Mouse (Mus musculus) cerebellum, adult 18-20 months (tissue): ENCODE results near the gene Ankrd55.

Experiments
- DNase-seq, 2 experiments: peaks; one replicate each; pipeline ENCODE4 v3.0.0; 2021

The Ankrd55 gene

DNA sequence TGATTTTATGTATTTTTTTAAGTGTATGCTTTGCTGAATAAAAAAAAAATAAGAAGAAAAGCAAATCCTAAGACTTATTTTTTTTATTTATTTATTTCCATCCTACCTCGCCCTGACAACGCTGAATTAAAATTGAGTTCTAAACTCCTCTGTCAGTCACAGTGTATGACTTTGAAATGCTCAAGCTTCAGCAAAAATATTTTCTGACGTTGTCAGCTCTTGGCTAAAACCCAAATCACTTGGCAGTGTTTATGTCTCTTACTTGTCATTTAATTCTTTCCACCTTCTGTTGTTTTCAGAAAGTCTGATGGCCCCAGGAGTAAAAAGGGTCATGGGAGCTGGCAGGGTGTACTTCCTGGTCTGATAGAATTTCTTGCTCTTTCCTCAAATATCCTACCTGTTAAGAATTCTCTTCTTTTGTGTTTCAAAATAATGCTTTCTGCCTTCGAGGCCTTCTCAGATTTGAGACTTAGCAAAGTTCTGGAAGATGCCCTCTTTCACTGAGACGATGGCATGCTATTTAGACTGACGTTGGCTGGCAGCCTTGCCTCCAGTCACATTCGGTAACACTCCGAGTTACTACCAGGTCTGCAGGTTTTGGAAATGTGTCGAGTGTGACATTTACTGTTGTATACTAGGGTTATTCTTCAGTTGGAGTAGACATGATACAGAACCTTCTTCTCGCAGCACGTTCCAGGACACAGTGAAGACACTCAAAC is 95.8 kb downstream of the Ankrd55 start:
- no peak for DNase-seq

- no peak for DNase-seq
Measured at GRCm38 (mm10) chr13:112385040-112385439, 96.8 kb downstream of the Ankrd55 start.

DNA sequence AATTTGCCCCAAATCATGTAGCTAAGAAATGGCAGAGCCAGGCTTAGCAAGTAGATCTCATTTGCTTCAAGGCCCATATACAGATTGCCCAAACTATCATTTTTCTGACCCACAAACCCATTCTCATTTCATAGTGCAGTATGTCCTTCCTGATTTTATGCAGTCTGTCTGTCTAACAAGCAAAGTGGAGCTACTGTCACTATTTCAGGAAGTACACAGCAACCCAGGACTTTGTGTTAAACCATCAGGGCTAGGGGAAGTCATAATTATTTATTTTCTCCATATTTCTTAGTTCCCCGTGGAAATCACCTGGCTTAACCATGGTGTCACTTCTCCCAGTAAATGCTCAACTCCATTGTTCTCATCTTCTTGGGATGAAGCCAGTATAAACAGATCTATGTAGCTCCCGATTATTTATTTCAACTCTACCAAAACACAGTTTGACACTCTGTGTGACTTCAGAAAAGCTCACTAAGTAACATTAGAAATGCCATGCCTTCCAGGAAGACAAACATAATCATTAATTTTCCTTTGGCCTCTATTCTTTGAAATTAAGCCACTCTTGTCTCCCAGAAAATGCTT is 98.3 kb downstream of the Ankrd55 start:
- no peak for DNase-seq

DNA sequence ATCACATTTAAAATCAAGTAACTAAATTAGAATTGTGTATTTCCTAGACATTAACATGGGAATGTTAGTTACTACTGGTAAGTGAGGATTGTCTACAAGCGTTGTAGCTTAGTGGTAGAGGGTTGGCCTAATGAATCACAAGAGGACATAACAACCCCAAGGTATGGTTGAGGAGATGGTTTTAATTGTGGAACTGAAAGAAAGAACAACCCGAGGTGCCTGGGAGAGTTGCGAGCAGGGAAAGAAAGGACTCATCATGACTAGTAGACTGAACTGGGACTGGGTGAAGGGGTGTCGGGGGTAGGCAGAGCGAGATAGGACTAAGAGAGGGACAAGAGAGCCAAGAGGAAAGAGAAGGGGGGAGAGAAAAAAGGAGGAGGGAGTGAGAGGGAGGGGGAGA is 99.0 kb downstream of the Ankrd55 start:
- DNase-seq = no peak

- no peak for DNase-seq
Measured at GRCm38 (mm10) chr13:112388176-112388575, 99.9 kb downstream of the Ankrd55 start.

DNA sequence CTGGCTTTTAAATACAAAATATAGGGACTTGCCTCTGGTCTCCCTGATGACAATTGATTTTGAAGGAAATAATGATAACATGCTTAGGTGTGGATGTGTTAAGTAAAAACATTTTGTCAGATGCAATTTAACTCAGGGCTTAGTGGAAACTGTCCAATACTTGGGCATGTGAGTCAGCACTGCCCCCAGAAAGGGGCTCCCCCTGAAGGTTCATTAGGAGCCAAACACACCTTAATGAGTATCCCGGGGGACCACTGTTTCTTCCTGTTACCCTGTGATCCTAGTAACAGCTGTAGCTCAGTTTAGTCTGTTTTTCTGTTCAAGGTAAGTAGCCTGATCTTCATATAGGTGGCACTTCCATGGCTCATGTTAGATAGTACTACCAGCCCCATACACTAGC is 102.0 kb downstream of the Ankrd55 start:
- DNase-seq = no peak

GRCm38 (mm10) chr13:112391354-112391753 is 103.1 kb downstream of the Ankrd55 start:
- DNase-seq = no peak

DNA sequence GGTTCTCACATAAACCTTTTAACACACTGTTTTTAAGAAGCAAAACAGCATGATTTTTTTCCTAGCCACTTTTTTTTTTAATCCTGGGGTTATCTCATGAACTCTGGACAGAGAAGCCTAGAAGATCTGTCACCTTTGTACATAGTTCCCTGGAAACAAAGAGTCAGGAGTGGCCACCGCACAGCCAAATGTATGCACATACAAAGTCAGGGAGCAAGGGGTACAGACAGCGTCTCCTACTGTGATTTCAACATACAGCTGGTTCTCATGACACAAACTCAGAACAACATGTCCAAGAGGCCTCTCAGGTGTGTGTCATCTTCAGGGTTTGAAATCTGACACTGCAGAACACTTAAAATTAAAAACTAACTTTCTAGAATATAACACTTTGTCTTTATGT is 105.1 kb downstream of the Ankrd55 start:
- DNase-seq = no peak

- no peak for DNase-seq
Measured at GRCm38 (mm10) chr13:112394271-112394670, 106.0 kb downstream of the Ankrd55 start.

DNA sequence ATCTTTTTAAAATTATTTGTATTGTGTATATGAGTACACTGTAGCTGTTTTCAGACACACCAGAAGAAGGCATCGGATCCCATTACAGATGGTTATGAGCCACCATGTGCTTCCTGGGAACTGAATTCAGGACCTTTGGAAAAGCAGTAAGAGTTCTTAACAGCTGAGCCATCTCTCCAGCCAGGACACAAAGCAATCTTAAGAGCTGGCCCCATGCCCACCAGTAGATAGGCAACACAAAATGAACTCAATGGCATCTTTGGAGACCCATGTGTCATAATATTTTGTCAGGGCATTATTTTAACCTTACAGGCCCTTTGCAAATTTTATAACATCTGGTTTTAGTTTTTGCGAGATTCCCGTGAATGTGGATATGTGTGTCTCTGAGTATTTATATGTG is 116.5 kb downstream of the Ankrd55 start:
- no peak for DNase-seq

DNA sequence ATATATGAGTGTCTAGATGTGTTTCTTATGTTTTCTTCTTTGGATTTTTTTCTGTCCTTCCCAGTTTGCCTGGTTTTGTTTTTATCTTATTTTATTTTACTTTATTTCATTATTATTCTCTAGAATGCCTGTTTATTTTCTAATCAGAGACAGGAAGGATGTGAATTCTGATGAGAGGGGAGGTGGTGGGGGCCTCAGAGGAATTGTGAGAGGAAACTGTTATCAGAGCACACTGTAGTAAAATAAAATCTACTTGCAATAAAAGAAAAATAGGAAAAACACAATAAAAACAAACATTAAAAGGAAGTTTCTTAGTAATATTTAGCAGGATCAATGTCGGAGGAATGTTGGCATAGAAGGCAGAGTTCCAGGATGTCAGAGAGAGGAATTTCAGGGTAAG is 116.9 kb downstream of the Ankrd55 start:
- DNase-seq = no peak

GRCm38 (mm10) chr13:112406618-112407017 is 118.4 kb downstream of the Ankrd55 start:
- no peak for DNase-seq

DNA sequence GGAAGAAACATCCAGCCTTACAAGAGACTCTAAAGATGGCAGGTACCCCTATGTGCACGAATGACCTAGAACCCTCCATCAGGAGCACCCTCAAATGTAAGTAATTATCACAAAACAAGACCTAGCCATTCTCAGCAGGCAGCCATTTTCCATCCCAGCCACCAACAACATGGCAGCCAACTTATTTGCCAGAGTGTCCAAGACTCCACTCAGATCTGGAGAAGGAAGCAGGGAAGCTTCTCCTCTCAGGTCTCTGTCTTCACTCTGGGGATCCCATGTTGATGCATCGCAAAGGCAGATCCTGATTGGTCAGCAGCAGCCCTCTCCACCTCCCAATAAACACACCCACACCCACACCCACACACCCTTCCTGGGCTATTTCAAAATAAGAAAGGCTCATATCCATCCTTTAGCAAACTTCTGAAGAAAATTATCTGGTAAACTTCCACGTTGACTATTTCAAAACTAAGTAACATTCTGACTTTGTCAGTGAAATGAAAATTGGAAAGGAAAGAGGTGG is 119.0 kb downstream of the Ankrd55 start:
- DNase-seq = no peak

- no peak for DNase-seq
Measured at GRCm38 (mm10) chr13:112407776-112408490, 119.7 kb downstream of the Ankrd55 start.

DNA sequence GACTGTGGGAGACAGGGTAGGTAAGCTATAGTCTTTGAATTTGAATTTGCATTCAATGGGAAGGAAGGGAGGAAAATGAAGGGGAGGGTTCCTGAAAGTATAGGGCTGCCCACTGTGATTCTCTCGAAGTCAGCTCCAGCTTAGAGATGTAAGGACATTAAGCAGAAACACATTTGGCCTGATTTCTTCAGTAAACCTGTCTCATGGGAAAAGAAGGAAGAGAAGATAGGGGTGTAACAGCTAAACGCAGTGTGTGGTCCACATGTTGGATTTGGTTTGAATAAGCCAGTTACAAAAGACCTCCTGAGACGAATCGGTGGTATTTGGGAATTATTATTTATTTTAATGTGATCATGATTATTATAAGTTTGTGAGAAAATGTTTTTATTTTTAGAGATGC is 120.5 kb downstream of the Ankrd55 start:
- DNase-seq = no peak

DNA sequence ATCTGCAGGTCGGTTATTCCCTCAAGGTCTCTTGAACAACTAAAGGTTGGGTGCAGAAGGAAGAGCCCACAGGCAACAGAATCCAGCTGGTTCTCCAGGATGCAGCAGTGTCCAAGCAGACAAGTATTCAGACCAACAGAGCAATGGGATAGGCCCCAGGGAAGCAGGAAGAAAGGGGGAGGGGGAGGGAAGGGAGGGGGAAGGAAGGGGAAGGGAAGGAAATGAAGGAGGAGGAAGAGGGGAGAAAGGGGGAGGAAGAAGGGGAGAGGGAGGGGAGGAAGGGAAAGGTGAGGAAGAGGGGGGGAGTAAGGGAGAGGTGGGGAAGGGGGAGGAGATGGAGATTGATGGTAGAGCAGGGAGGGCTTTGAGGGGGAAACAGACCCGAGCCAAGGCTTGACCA is 121.1 kb downstream of the Ankrd55 start:
- no peak for DNase-seq

DNA sequence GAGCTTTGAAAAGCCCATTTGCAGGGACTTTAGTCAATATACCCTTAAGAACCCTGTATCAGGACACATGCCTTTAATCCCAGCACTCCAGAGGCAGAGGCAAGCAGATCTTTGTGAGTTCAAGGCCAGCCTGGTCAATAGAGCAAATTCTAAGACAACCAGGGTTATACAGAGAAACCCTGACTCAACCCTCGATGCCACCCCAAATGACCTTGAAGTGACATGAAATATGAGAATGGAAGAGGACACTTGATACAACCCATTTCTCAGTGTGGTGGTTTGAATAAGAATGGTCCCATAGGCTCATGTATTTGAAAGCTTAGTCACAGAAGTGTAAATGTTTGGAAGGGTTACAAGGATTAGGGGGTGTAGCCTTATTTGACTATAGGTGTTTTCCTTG is 121.6 kb downstream of the Ankrd55 start:
- no peak for DNase-seq

- no peak for DNase-seq
Measured at GRCm38 (mm10) chr13:112410461-112410860, 122.2 kb downstream of the Ankrd55 start.

GRCm38 (mm10) chr13:112411216-112411822 is 123.1 kb downstream of the Ankrd55 start:
- DNase-seq = no peak

- no peak for DNase-seq
Measured at GRCm38 (mm10) chr13:112412251-112412650, 124.0 kb downstream of the Ankrd55 start.

- DNase-seq = no peak
Measured at GRCm38 (mm10) chr13:112412824-112413223, 124.6 kb downstream of the Ankrd55 start.

GRCm38 (mm10) chr13:112413611-112414010 is 125.4 kb downstream of the Ankrd55 start:
- no peak for DNase-seq

DNA sequence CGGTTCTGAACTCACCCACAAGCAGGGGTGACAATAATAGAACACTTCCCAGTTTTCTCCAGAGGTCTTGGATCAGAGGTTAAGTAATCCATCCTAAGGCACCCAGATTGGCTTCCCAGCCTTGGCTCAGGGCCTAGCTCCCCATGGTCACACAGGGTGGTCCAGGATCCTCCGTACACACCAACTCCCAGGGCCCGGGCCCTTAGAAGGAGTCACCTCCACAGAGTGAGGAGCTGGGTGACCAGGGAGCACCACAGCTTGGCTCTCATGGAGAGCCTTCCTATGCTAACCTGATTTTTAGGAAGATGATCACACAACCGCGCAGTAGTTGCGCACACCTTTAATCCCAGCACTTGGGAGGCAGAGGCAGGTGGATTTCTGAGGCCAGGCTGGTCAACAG is 127.6 kb downstream of the Ankrd55 start:
- no peak for DNase-seq
